17 mouse cellular contexts compared by ENCODE assay signal in the genomic region with DNA sequence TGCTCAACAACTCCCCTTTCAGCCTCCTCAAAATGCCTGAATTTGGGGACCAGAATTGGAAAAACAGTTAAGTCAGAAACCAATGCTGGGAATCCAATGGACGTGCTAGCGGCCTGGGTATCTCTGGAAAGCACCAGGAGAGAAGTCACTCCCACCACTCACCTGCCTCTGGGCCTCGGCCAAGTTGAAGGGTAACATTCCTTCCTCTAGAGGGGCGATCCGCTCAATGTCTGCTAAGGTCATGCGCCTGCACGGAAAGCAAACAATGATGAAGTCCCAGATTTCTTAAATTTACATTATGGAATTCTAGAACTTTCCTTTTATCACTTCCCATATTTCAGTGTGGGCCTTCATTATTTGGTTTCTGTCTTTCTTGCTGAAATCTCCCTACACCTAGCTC.
DNase-seq lines count a peak whose midpoint lies in the region; ATAC-seq lines count a peak whose summit lies in the region.
"Had no signal": no experiment of that assay in that cellular context is flagged by ENCODE, and none has a peak within 500 bp of the region (broad histone marks: within the 10 kb centered on the region; RNA-seq: fewer than 3 reads in every experiment).

No protein-coding gene starts in this region.

- no peaks in the 10 kb centered on the region for H3K9me3 ChIP-seq in embryonic facial prominence, embryonic 12.5 days
- H3K9me3 ChIP-seq: heart, embryonic 13.5 days; liver, embryonic 12.5 days had no signal

- no peak overlapping the region for H3K4me3 ChIP-seq in embryonic facial prominence, embryonic 12.5 days
- H3K4me3 ChIP-seq: heart, embryonic 13.5 days; liver, embryonic 12.5 days had no signal

- H3K27ac ChIP-seq in embryonic facial prominence, embryonic 12.5 days = peak overlapping the region; percentile 70; the same call in 1 of the 2 replicates
- H3K27ac ChIP-seq: heart, embryonic 13.5 days; hindbrain, embryonic 14.5 days; liver, embryonic 12.5 days had no signal

- 0 out of 2 replicates have a peak, but pooled peaks cover 2% of the 10 kb centered on the region for H3K36me3 ChIP-seq in embryonic facial prominence, embryonic 12.5 days

- H3K9ac ChIP-seq in embryonic facial prominence, embryonic 12.5 days = no peak overlapping the region
- H3K9ac ChIP-seq: forebrain, postnatal 0 days; heart, embryonic 13.5 days; hindbrain, embryonic 14.5 days; liver, embryonic 12.5 days had no signal

- 0 out of 2 replicates have a peak, but pooled peaks have one; percentile 41 for ATAC-seq in embryonic facial prominence, embryonic 12.5 days (ENCODE audit: insufficient number of reproducible peaks, insufficient read depth, low FRiP score, low TSS enrichment)
- ATAC-seq in activated CD4-positive, CD25-positive, alpha-beta regulatory T cell, adult 4 months = no peak
- ATAC-seq: forebrain, postnatal 0 days; liver, embryonic 12.5 days had no signal

- peaks cover 26% of the 10 kb centered on the region for H3K4me1 ChIP-seq in embryonic facial prominence, embryonic 12.5 days
- H3K4me1 ChIP-seq: liver, embryonic 12.5 days had no signal

- 71% methylated on average over 7 of the region's 7 CpGs for WGBS in embryonic facial prominence, embryonic 12.5 days

- H3K4me2 ChIP-seq in embryonic facial prominence, embryonic 12.5 days (replicated peaks) = no peak overlapping the region
- H3K4me2 ChIP-seq: heart, embryonic 13.5 days; hindbrain, embryonic 14.5 days; liver, embryonic 12.5 days; midbrain, embryonic 11.5 days had no signal

- H3K27me3 ChIP-seq in embryonic facial prominence, embryonic 12.5 days = no peaks in the 10 kb centered on the region
- H3K27me3 ChIP-seq: heart, embryonic 13.5 days; liver, embryonic 12.5 days had no signal

- peak; percentile 11 for DNase-seq in heart, postnatal 4 days
- no peak for DNase-seq in heart, adult 8-10 months (ENCODE audit: low spot score)
- peak; percentile 15 for DNase-seq in ovary, postnatal 36 days (ENCODE audit: low spot score)
- DNase-seq in ovary, postnatal 10 days (ENCODE audit: low spot score) = no peak
- peak; percentile 33 for DNase-seq in yolk sac, embryonic 10.5 days (ENCODE audit: low spot score)
- DNase-seq in right cerebral cortex, postnatal 14 days = no peak
- DNase-seq: cerebellum, adult 11 months; cerebellum, postnatal 36 days; forebrain, postnatal 0 days; gastrocnemius, postnatal 14 days; kidney, adult 8-10 months had no signal

Comparison
In these comparisons a context has a peak if more than half of its experiments do, and no peak if none do; other contexts are left out.
1. DNase-seq: peak in heart, postnatal 4 days (single experiment), ovary, postnatal 36 days (single experiment) and yolk sac, embryonic 10.5 days (single experiment); none in heart, adult 8-10 months (single experiment), ovary, postnatal 10 days (single experiment) and right cerebral cortex, postnatal 14 days (single experiment).